Mouse (Mus musculus) liver, embryonic 11.5 days (tissue): ENCODE measurements around the gene Hif1an. TPM values are rescaled to one million over a fixed set of nuclear protein-coding genes. Genes with fewer than 3 reads are reported as not detected.

ENCODE experiments used
- polyA plus RNA-seq: library from polyadenylated mRNA; unstranded; fragments of >200 nt; fragmentation: Nextera tagmentation; extraction: Ambion mirVana; gene quantifications from 2 replicates; pipeline ENCODE4 v1.2.1, GENCODE M21; 2014

Gene Hif1an
- polyA plus RNA-seq, 1 experiment from 2014 or later, result 19.7 TPM

Other genes starting within 250 kb of the Hif1an start
- 0.06 and 0.16 TPM in 2 replicates for gene Scd4, start 229.8 kb upstream of the Hif1an start, polyA plus RNA-seq
- gene Scd1, start 155.0 kb upstream of the Hif1an start, polyA plus RNA-seq, result 11.0 and 12.0 TPM in 2 replicates
- gene Wnt8b, start 69.4 kb upstream of the Hif1an start, polyA plus RNA-seq, result not detected in 2 replicates
- gene Sec31b, start 17.0 kb upstream of the Hif1an start, polyA plus RNA-seq, result 0.55 and 0.58 TPM in 2 replicates
- not detected in 2 replicates for gene Gm20538, start 10.0 kb upstream of the Hif1an start, polyA plus RNA-seq
- 488 and 497 TPM in 2 replicates for gene Ndufb8, start 7.4 kb upstream of the Hif1an start, polyA plus RNA-seq
- gene Pax2, start 193.2 kb downstream of the Hif1an start, polyA plus RNA-seq, result not detected in 2 replicates